Mouse (Mus musculus): ENCODE data around the gene Kif1c. TPM values are rescaled to one million over a fixed set of nuclear protein-coding genes. Genes with fewer than 3 reads are reported as not detected.

The Kif1c gene
- 1 to 10 TPM; 1.4 to 2.1 TPM for polyA plus RNA-seq (2017; shearing (Covaris generic))

GRCm38 (mm10) chr11:70699722-70700556 is at the start of gene Kif1c, which contains the start of gene Inca1:
Gene Kif1c (plus strand): TSS chr11:70700548.
Gene Inca1 (minus strand): TSS chr11:70700155.

GRCm38 (mm10) chr11:70654198-70654922 is 46.0 kb upstream of the Kif1c start, which contains the start of gene Pfn1:
Gene Pfn1 (minus strand): TSS chr11:70654644.

GRCm38 (mm10) chr11:70656964-70657363 is 43.4 kb upstream of the Kif1c start, which contains the start of gene Eno3:
Gene Eno3 (plus strand): TSS chr11:70657202.

GRCm38 (mm10) chr11:70668771-70669505 is 31.4 kb upstream of the Kif1c start, which contains the start of gene Spag7:
Gene Spag7 (minus strand): TSS chr11:70669416.

GRCm38 (mm10) chr11:70687601-70688199 is 12.6 kb upstream of the Kif1c start, which contains the start of gene Camta2:
Gene Camta2 (minus strand): TSS chr11:70688105.

GRCm38 (mm10) chr11:70763936-70764808 is 63.8 kb downstream of the Kif1c start, which contains the start of gene Zfp3:
Gene Zfp3 (plus strand): TSS chr11:70764209.

Other genes with a start within 250 kb of the Kif1c start
- gene Med11, start 248.6 kb upstream of the Kif1c start, polyA plus RNA-seq (2017; shearing (Covaris generic)), result 10 to 100 TPM; 72.7 to 76.5 TPM
- not detected for gene Zmynd15, start 241.1 kb upstream of the Kif1c start, polyA plus RNA-seq (2017; shearing (Covaris generic))
- gene Cxcl16, start 240.6 kb upstream of the Kif1c start, polyA plus RNA-seq (2017; shearing (Covaris generic)), result 1 to 10 TPM in 1 of 2 experiments, under 1 TPM in 1; 0.19 to 1.3 TPM
- gene Tm4sf5, start 195.3 kb upstream of the Kif1c start, polyA plus RNA-seq (2017; shearing (Covaris generic)), result 1 to 10 TPM; 2.2 to 2.9 TPM
- gene Vmo1, start 185.9 kb upstream of the Kif1c start, polyA plus RNA-seq (2017; shearing (Covaris generic)), result not detected
- gene Gltpd2, start 181.4 kb upstream of the Kif1c start, polyA plus RNA-seq (2017; shearing (Covaris generic)), result not detected
- gene Psmb6, start 175.2 kb upstream of the Kif1c start, polyA plus RNA-seq (2017; shearing (Covaris generic)), result 100 to 1,000 TPM; 312 to 326 TPM
- gene Gm40193, start 167.6 kb upstream of the Kif1c start, polyA plus RNA-seq (2017; shearing (Covaris generic)), result not detected
- 10 to 100 TPM in 1 of 2 experiments, 1 to 10 TPM in 1; 6.9 to 10.1 TPM for gene Pld2, start 160.5 kb upstream of the Kif1c start, polyA plus RNA-seq (2017; shearing (Covaris generic))
- gene Mink1, start 137.7 kb upstream of the Kif1c start, polyA plus RNA-seq (2017; shearing (Covaris generic)), result 10 to 100 TPM; 15.9 to 22.2 TPM
- gene 4930544D05Rik, start 84.7 kb upstream of the Kif1c start, polyA plus RNA-seq (2017; shearing (Covaris generic)), result under 1 TPM; 0.20 to 0.78 TPM
- 1 to 10 TPM; 1.0 to 1.2 TPM for gene Chrne, start 81.3 kb upstream of the Kif1c start, polyA plus RNA-seq (2017; shearing (Covaris generic))
- under 1 TPM; 0.17 to 0.18 TPM for gene Gp1ba, start 61.4 kb upstream of the Kif1c start, polyA plus RNA-seq (2017; shearing (Covaris generic))
- gene Rnf167, start 53.3 kb upstream of the Kif1c start, polyA plus RNA-seq (2017; shearing (Covaris generic)), result 100 to 1,000 TPM; 350 to 474 TPM
- 100 to 1,000 TPM; 164 to 182 TPM for gene Slc25a11, start 53.1 kb upstream of the Kif1c start, polyA plus RNA-seq (2017; shearing (Covaris generic))
- gene Pfn1, start 45.9 kb upstream of the Kif1c start, polyA plus RNA-seq (2017; shearing (Covaris generic)), result 1,000 to 10,000 TPM; 4,492 to 4,564 TPM
- 10 to 100 TPM; 24.7 to 43.8 TPM for gene Eno3, start 43.3 kb upstream of the Kif1c start, polyA plus RNA-seq (2017; shearing (Covaris generic))
- 10 to 100 TPM; 75.8 to 87.1 TPM for gene Spag7, start 31.1 kb upstream of the Kif1c start, polyA plus RNA-seq (2017; shearing (Covaris generic))
- 10 to 100 TPM; 45.4 to 63.7 TPM for gene Camta2, start 12.4 kb upstream of the Kif1c start, polyA plus RNA-seq (2017; shearing (Covaris generic))
- gene Inca1, start 393 bp upstream of the Kif1c start, polyA plus RNA-seq (2017; shearing (Covaris generic)), result 1 to 10 TPM in 1 of 2 experiments, not detected in 1; 1.4 TPM
- 1 to 10 TPM; 8.9 to 9.4 TPM for gene Zfp3, start 63.7 kb downstream of the Kif1c start, polyA plus RNA-seq (2017; shearing (Covaris generic))
- 1 to 10 TPM in 1 of 2 experiments, not detected in 1; 1.1 TPM for gene Scimp, start 112.0 kb downstream of the Kif1c start, polyA plus RNA-seq (2017; shearing (Covaris generic))
- gene Rabep1, start 144.2 kb downstream of the Kif1c start, polyA plus RNA-seq (2017; shearing (Covaris generic)), result 10 to 100 TPM; 48.1 to 65.4 TPM